Mouse (Mus musculus) midbrain, postnatal 0 days (tissue): ENCODE measurements around the gene Sirpa. TPM values are rescaled to one million over a fixed set of nuclear protein-coding genes. Genes with fewer than 3 reads are reported as not detected.
A peak's percentile ranks its signal among the peaks of the same experiment; 100 is the strongest.

Experiments
- ATAC-seq: fragments of 200-750 bp; cut with Nextera tagmentation; 2 replicates; pipeline ENCODE4 v1.8.0; 2017; ENCODE audit warnings: moderate number of reproducible peaks, mild to moderate bottlenecking, moderate TSS enrichment, moderate library complexity; ENCODE audit not compliant: low FRiP score
- DNase-seq: peaks from one replicate; pipeline ENCODE4 v3.0.0-alpha.2; 2015; ENCODE audit warnings: low spot score
- H3K27ac ChIP-seq: fragments of 300-500 bp; sonication (generic); 2 replicates; pipeline ENCODE4 v1.5.1; 2014; ENCODE audit warnings: low read depth, mild to moderate bottlenecking, low read length, mixed read lengths
- H3K27me3 ChIP-seq: fragments of 300-500 bp; sonication (generic); 2 replicates; pipeline ENCODE4 v1.6.1; 2014; ENCODE audit warnings: low read length, control low read depth, mixed read lengths; ENCODE audit not compliant: insufficient read depth
- H3K36me3 ChIP-seq: fragments of 300-500 bp; sonication (generic); 2 replicates; pipeline ENCODE4 v1.6.1; 2014; ENCODE audit warnings: low read length, control low read depth, mixed read lengths; ENCODE audit not compliant: insufficient read depth
- H3K4me1 ChIP-seq: fragments of 300-500 bp; sonication (generic); 2 replicates; pipeline ENCODE4 v1.6.1; 2014; ENCODE audit warnings: mild to moderate bottlenecking, control low read depth, antibody characterized with exemption, low read length, mixed read lengths; ENCODE audit not compliant: insufficient read depth
- H3K4me2 ChIP-seq: fragments of 300-500 bp; sonication (generic); 2 replicates; pipeline ENCODE4 v1.6.1; 2014; ENCODE audit warnings: low read depth, mild to moderate bottlenecking, low read length, mixed read lengths; ENCODE audit not compliant: poor library complexity, severe bottlenecking
- H3K4me3 ChIP-seq: fragments of 300-500 bp; sonication (generic); 2 replicates; pipeline ENCODE4 v1.5.1; 2014; ENCODE audit warnings: low read depth, mild to moderate bottlenecking, low read length, moderate library complexity
- H3K9ac ChIP-seq: fragments of 300-500 bp; sonication (generic); replicated peaks from 2 replicates; pipeline ENCODE4 v1.6.1; 2014; ENCODE audit warnings: mild to moderate bottlenecking, low read length, moderate library complexity, mixed read lengths; ENCODE audit not compliant: poor library complexity, severe bottlenecking
- H3K9me3 ChIP-seq: fragments of 300-500 bp; sonication (generic); 2 replicates; pipeline ENCODE4 v1.6.1; 2016; ENCODE audit warnings: low read length, control low read depth
- CTCF ChIP-seq: IDR thresholded peaks from 2 replicates; pipeline ENCODE4 v1.5.1; 2016; ENCODE audit warnings: antibody characterized with exemption, mild to moderate bottlenecking
- WGBS: fragments of 180-500 bp; shearing (Covaris S2); extraction: QIAGEN DNeasy Blood & Tissue Kit; methylation state at CpG from one replicate; pipeline ENCODE4 v1.1.7; 2014; 5-methylcytosine and 5-hydroxymethylcytosine counted together
- polyA plus RNA-seq: library from polyadenylated mRNA; unstranded; fragments of >200 nt; fragmentation: Nextera tagmentation; extraction: Ambion mirVana; gene quantifications from 2 replicates; pipeline ENCODE4 v1.2.1, GENCODE M21; 2015
- total RNA-seq: library from RNA; depleted of rRNA; stranded (reverse); fragments of >200 nt; gene quantifications from 2 replicates; pipeline ENCODE4 v1.2.3, GENCODE M21; 2014

Sirpa gene
- total and polyA plus RNA-seq, 2 experiments from 2014 or later = 55.7 to 109 TPM

GRCm38 (mm10) chr2:129621654-129622490 is 29.2 kb downstream of the Sirpa start:
- ATAC-seq (no peak), DNase-seq (no peak)
- Histone ChIP-seq H3K9ac (no peak overlapping the region), H3K36me3 (peaks cover 33% of the 10 kb centered on the region; the same call in 1 of the 2 replicates), H3K9me3 (no peaks in the 10 kb centered on the region), H3K4me2 (no peak overlapping the region), H3K4me3 (no peak overlapping the region), H3K27ac (no peak overlapping the region), H3K4me1 (no peaks in the 10 kb centered on the region), H3K27me3 (no peaks in the 10 kb centered on the region)
- TF ChIP-seq CTCF = no peak
- WGBS = 91% methylated on average over 9 of the region's 9 CpGs

- no peak overlapping the region for H3K4me3 ChIP-seq
- H3K36me3 ChIP-seq = peaks cover 34% of the 10 kb centered on the region; the same call in 1 of the 2 replicates
- no peak overlapping the region for H3K9ac ChIP-seq
- 91% methylated on average over 5 of the region's 5 CpGs for WGBS
- no peaks in the 10 kb centered on the region for H3K4me1 ChIP-seq
- no peak overlapping the region for H3K4me2 ChIP-seq
- no peak for TF ChIP-seq CTCF
- DNase-seq (no peak), ATAC-seq (no peak)
- no peak overlapping the region for H3K27ac ChIP-seq
- H3K27me3 ChIP-seq = no peaks in the 10 kb centered on the region
- H3K9me3 ChIP-seq = no peaks in the 10 kb centered on the region
Observed at GRCm38 (mm10) chr2:129622918-129623317, 30.3 kb downstream of the Sirpa start.

- ATAC-seq = no peak
- Histone ChIP-seq H3K4me1 (no peaks in the 10 kb centered on the region), H3K4me3 (no peak overlapping the region), H3K27me3 (no peaks in the 10 kb centered on the region), H3K9me3 (no peaks in the 10 kb centered on the region), H3K9ac (no peak overlapping the region), H3K27ac (no peak overlapping the region), H3K4me2 (no peak overlapping the region), H3K36me3 (peaks cover 38% of the 10 kb centered on the region)
- no peak for DNase-seq
- TF ChIP-seq CTCF = no peak
- 92% methylated on average over 7 of the region's 7 CpGs for WGBS
Observed at GRCm38 (mm10) chr2:129623771-129624170, 31.1 kb downstream of the Sirpa start.

GRCm38 (mm10) chr2:129624246-129624918 is 31.7 kb downstream of the Sirpa start:
- Histone ChIP-seq H3K36me3 (peaks cover 35% of the 10 kb centered on the region), H3K4me1 (no peaks in the 10 kb centered on the region), H3K4me2 (no peak overlapping the region), H3K4me3 (no peak overlapping the region), H3K27me3 (no peaks in the 10 kb centered on the region), H3K27ac (no peak overlapping the region), H3K9me3 (no peaks in the 10 kb centered on the region), H3K9ac (no peak overlapping the region)
- peak; percentile 52 for ATAC-seq
- WGBS = 49% methylated on average over 13 of the region's 13 CpGs
- no peak for TF ChIP-seq CTCF
- peak; percentile 28 for DNase-seq

GRCm38 (mm10) chr2:129624956-129625355 is 32.3 kb downstream of the Sirpa start:
- Histone ChIP-seq H3K9me3 (no peaks in the 10 kb centered on the region), H3K4me1 (no peaks in the 10 kb centered on the region), H3K4me2 (no peak overlapping the region), H3K4me3 (no peak overlapping the region), H3K27ac (no peak overlapping the region), H3K27me3 (no peaks in the 10 kb centered on the region), H3K36me3 (peaks cover 32% of the 10 kb centered on the region), H3K9ac (no peak overlapping the region)
- peak; percentile 2 for DNase-seq
- 53% methylated on average over 6 of the region's 6 CpGs for WGBS
- no peak for TF ChIP-seq CTCF
- ATAC-seq = no peak; the same call in 1 of the 2 replicates

- Histone ChIP-seq H3K4me2 (no peak overlapping the region), H3K36me3 (peaks cover 32% of the 10 kb centered on the region), H3K27ac (no peak overlapping the region), H3K9me3 (no peaks in the 10 kb centered on the region), H3K9ac (no peak overlapping the region), H3K4me3 (no peak overlapping the region), H3K27me3 (no peaks in the 10 kb centered on the region), H3K4me1 (no peaks in the 10 kb centered on the region)
- no peak for TF ChIP-seq CTCF
- WGBS = 82% methylated on average over 4 of the region's 4 CpGs
- DNase-seq (no peak), ATAC-seq (no peak)
Observed at GRCm38 (mm10) chr2:129625845-129626244, 33.2 kb downstream of the Sirpa start.
